Mouse (Mus musculus): ENCODE measurements around the gene Olfr986.

The Olfr986 gene

GRCm38 (mm10) chr9:40234233-40235072 lies 53.7 kb downstream of the Olfr986 start:
- no peak for DNase-seq (ENCODE audit: low read depth)

GRCm38 (mm10) chr9:40235220-40235619 lies 54.5 kb downstream of the Olfr986 start:
- no peak for DNase-seq (ENCODE audit: low read depth)
